Mouse (Mus musculus): ENCODE data around the gene Ethe1. TPM values are rescaled to one million over a fixed set of nuclear protein-coding genes. Genes with fewer than 3 reads are reported as not detected.

Ethe1 gene
- polyA plus RNA-seq, 1 experiment from 2014 or later = 17.0 TPM

- Histone ChIP-seq H3K9ac (no peak overlapping the region), H3K9me3 (replicated peaks) (no peaks in the 10 kb centered on the region), H3K27ac (no peak overlapping the region), H3K4me2 (no peak overlapping the region), H3K36me3 (peaks cover 85% of the 10 kb centered on the region), H3K4me3 (no peak overlapping the region), H3K4me1 (no peaks in the 10 kb centered on the region), H3K27me3 (replicated peaks) (no peaks in the 10 kb centered on the region)
- 86% methylated on average over 4 of the region's 4 CpGs for WGBS (ENCODE audit: insufficient replicate concordance)
- ATAC-seq = no peak
Measured at GRCm38 (mm10) chr7:24561450-24561849, 25.9 kb upstream of the Ethe1 start.

- ATAC-seq = no peak
- no peak overlapping the region for H3K9ac ChIP-seq
- H3K27me3 ChIP-seq (replicated peaks) = no peaks in the 10 kb centered on the region
- no peak overlapping the region for H3K27ac ChIP-seq
- no peak overlapping the region for H3K4me2 ChIP-seq
- H3K4me3 ChIP-seq = no peak overlapping the region
- no peaks in the 10 kb centered on the region for H3K4me1 ChIP-seq
- H3K9me3 ChIP-seq (replicated peaks) = no peaks in the 10 kb centered on the region
- whole genome bisulfite sequencing (ENCODE audit: insufficient replicate concordance) = 85% methylated on average over 8 of the region's 8 CpGs
- peaks cover 93% of the 10 kb centered on the region for H3K36me3 ChIP-seq
Measured at GRCm38 (mm10) chr7:24563191-24563836, 24.0 kb upstream of the Ethe1 start.

GRCm38 (mm10) chr7:24563837-24564206, 23.5 kb upstream of the Ethe1 start:
- Histone ChIP-seq H3K36me3 (peaks cover 95% of the 10 kb centered on the region), H3K4me1 (no peaks in the 10 kb centered on the region), H3K4me3 (no peak overlapping the region), H3K9me3 (replicated peaks) (no peaks in the 10 kb centered on the region), H3K27me3 (replicated peaks) (no peaks in the 10 kb centered on the region), H3K27ac (no peak overlapping the region), H3K4me2 (no peak overlapping the region), H3K9ac (no peak overlapping the region)
- no peak for ATAC-seq
- 68% methylated on average over 4 of the region's 4 CpGs for WGBS (ENCODE audit: insufficient replicate concordance)

- peaks cover 92% of the 10 kb centered on the region for H3K36me3 ChIP-seq
- no peak overlapping the region for H3K4me3 ChIP-seq
- no peak overlapping the region for H3K4me2 ChIP-seq
- ATAC-seq = peak; percentile 60
- H3K4me1 ChIP-seq = no peaks in the 10 kb centered on the region
- 64% methylated on average over 6 of the region's 6 CpGs for WGBS (ENCODE audit: insufficient replicate concordance)
- H3K9me3 ChIP-seq (replicated peaks) = no peaks in the 10 kb centered on the region
- no peak overlapping the region for H3K27ac ChIP-seq
- no peak overlapping the region for H3K9ac ChIP-seq
- no peaks in the 10 kb centered on the region for H3K27me3 ChIP-seq (replicated peaks)
Measured at GRCm38 (mm10) chr7:24564607-24565265, 22.6 kb upstream of the Ethe1 start.

GRCm38 (mm10) chr7:24565627-24566026, 21.7 kb upstream of the Ethe1 start:
- no peak for ATAC-seq
- Histone ChIP-seq H3K9me3 (replicated peaks) (no peaks in the 10 kb centered on the region), H3K4me3 (no peak overlapping the region), H3K27me3 (replicated peaks) (no peaks in the 10 kb centered on the region), H3K4me2 (no peak overlapping the region), H3K36me3 (peaks cover 92% of the 10 kb centered on the region), H3K4me1 (no peaks in the 10 kb centered on the region), H3K27ac (no peak overlapping the region), H3K9ac (no peak overlapping the region)
- WGBS (ENCODE audit: insufficient replicate concordance) = 92% methylated on average over 11 of the region's 11 CpGs

GRCm38 (mm10) chr7:24566206-24566605, 21.1 kb upstream of the Ethe1 start:
- H3K4me2 ChIP-seq = no peak overlapping the region
- H3K4me1 ChIP-seq = no peaks in the 10 kb centered on the region
- H3K9ac ChIP-seq = no peak overlapping the region
- H3K27me3 ChIP-seq (replicated peaks) = no peaks in the 10 kb centered on the region
- no peak overlapping the region for H3K4me3 ChIP-seq
- H3K36me3 ChIP-seq = peaks cover 92% of the 10 kb centered on the region
- H3K27ac ChIP-seq = no peak overlapping the region
- 86% methylated on average over 9 of the region's 9 CpGs for WGBS (ENCODE audit: insufficient replicate concordance)
- H3K9me3 ChIP-seq (replicated peaks) = no peaks in the 10 kb centered on the region
- ATAC-seq = no peak

- H3K27ac ChIP-seq = no peak overlapping the region
- H3K9me3 ChIP-seq (replicated peaks) = no peaks in the 10 kb centered on the region
- peaks cover 92% of the 10 kb centered on the region for H3K36me3 ChIP-seq
- ATAC-seq = no peak
- no peak overlapping the region for H3K4me3 ChIP-seq
- no peak overlapping the region for H3K4me2 ChIP-seq
- no peaks in the 10 kb centered on the region for H3K27me3 ChIP-seq (replicated peaks)
- H3K9ac ChIP-seq = no peak overlapping the region
- H3K4me1 ChIP-seq = peaks cover under 1% of the 10 kb centered on the region; the same call in 1 of the 2 replicates
- 86% methylated on average over 4 of the region's 4 CpGs for WGBS (ENCODE audit: insufficient replicate concordance)
Measured at GRCm38 (mm10) chr7:24568512-24568911, 18.8 kb upstream of the Ethe1 start.

- Histone ChIP-seq H3K27ac (no peak overlapping the region), H3K36me3 (peaks cover 72% of the 10 kb centered on the region), H3K4me1 (peaks cover 3% of the 10 kb centered on the region; the same call in 1 of the 2 replicates), H3K9ac (no peak overlapping the region), H3K4me2 (no peak overlapping the region), H3K4me3 (no peak overlapping the region), H3K27me3 (replicated peaks) (no peaks in the 10 kb centered on the region), H3K9me3 (replicated peaks) (no peaks in the 10 kb centered on the region)
- ATAC-seq = no peak
- 72% methylated on average over 4 of the region's 4 CpGs for WGBS (ENCODE audit: insufficient replicate concordance)
Measured at GRCm38 (mm10) chr7:24571071-24571470, 16.3 kb upstream of the Ethe1 start.

- Histone ChIP-seq H3K27ac (no peak overlapping the region), H3K4me3 (no peak overlapping the region), H3K9ac (no peak overlapping the region), H3K4me1 (peaks cover 3% of the 10 kb centered on the region; the same call in 1 of the 2 replicates), H3K9me3 (replicated peaks) (no peaks in the 10 kb centered on the region), H3K4me2 (no peak overlapping the region), H3K36me3 (peaks cover 58% of the 10 kb centered on the region), H3K27me3 (replicated peaks) (no peaks in the 10 kb centered on the region)
- 56% methylated on average over 5 of the region's 5 CpGs for WGBS (ENCODE audit: insufficient replicate concordance)
- no peak for ATAC-seq
Measured at GRCm38 (mm10) chr7:24572455-24572854, 14.9 kb upstream of the Ethe1 start.

- no peaks in the 10 kb centered on the region for H3K27me3 ChIP-seq (replicated peaks)
- no peak overlapping the region for H3K4me2 ChIP-seq
- no peak overlapping the region for H3K9ac ChIP-seq
- 58% methylated on average over 12 of the region's 12 CpGs for WGBS (ENCODE audit: insufficient replicate concordance)
- no peak overlapping the region for H3K27ac ChIP-seq
- H3K4me1 ChIP-seq = peaks cover 3% of the 10 kb centered on the region; the same call in 1 of the 2 replicates
- H3K9me3 ChIP-seq (replicated peaks) = no peaks in the 10 kb centered on the region
- ATAC-seq = peak; percentile 50
- no peak overlapping the region for H3K4me3 ChIP-seq
- peaks cover 39% of the 10 kb centered on the region for H3K36me3 ChIP-seq
Measured at GRCm38 (mm10) chr7:24574224-24574796, 13.0 kb upstream of the Ethe1 start.

- H3K4me1 ChIP-seq = peaks cover 3% of the 10 kb centered on the region; the same call in 1 of the 2 replicates
- ATAC-seq = no peak
- H3K4me2 ChIP-seq = no peak overlapping the region
- H3K9me3 ChIP-seq (replicated peaks) = no peaks in the 10 kb centered on the region
- H3K36me3 ChIP-seq = peaks cover 8% of the 10 kb centered on the region
- H3K27ac ChIP-seq = no peak overlapping the region
- H3K27me3 ChIP-seq (replicated peaks) = no peaks in the 10 kb centered on the region
- no peak overlapping the region for H3K4me3 ChIP-seq
- H3K9ac ChIP-seq = no peak overlapping the region
- 81% methylated on average over 10 of the region's 10 CpGs for WGBS (ENCODE audit: insufficient replicate concordance)
Measured at GRCm38 (mm10) chr7:24577811-24578210, 9.5 kb upstream of the Ethe1 start.

- Histone ChIP-seq H3K9me3 (replicated peaks) (0 out of 2 replicates have a peak, but pooled peaks cover 3% of the 10 kb centered on the region), H3K27ac (no peak overlapping the region), H3K9ac (no peak overlapping the region), H3K27me3 (replicated peaks) (peaks cover 44% of the 10 kb centered on the region), H3K4me2 (no peak overlapping the region), H3K4me3 (no peak overlapping the region), H3K36me3 (no peaks in the 10 kb centered on the region), H3K4me1 (peaks cover 21% of the 10 kb centered on the region)
- no peak for ATAC-seq
- WGBS (ENCODE audit: insufficient replicate concordance) = 82% methylated on average over 6 of the region's 6 CpGs
Measured at GRCm38 (mm10) chr7:24584876-24585275, 2.5 kb upstream of the Ethe1 start.
